Mouse (Mus musculus): ENCODE measurements around the gene Lgr6. TPM values are rescaled to one million over a fixed set of nuclear protein-coding genes. Genes with fewer than 3 reads are reported as not detected.
"Not testable (repeated sequence)": the region's sequence is repeated elsewhere in the genome, so short reads cannot be mapped to it uniquely, and the experiment has no call there.

Gene Lgr6
- total RNA-seq, 2 experiments from 2014 or later: 11.5 to 16.9 TPM

- DNase-seq: no peak
Observed at GRCm38 (mm10) chr1:135128986-135129385, 23.9 kb upstream of the Lgr6 start.

GRCm38 (mm10) chr1:135128011-135128441 lies 22.9 kb upstream of the Lgr6 start:
- DNase-seq: no peak

GRCm38 (mm10) chr1:135126443-135127027 lies 21.5 kb upstream of the Lgr6 start:
- DNase-seq: no peak

GRCm38 (mm10) chr1:135125990-135126389 lies 20.9 kb upstream of the Lgr6 start:
- DNase-seq: no peak

GRCm38 (mm10) chr1:135124573-135125363 lies 19.7 kb upstream of the Lgr6 start:
- DNase-seq: no peak

GRCm38 (mm10) chr1:135112661-135113060 lies 7.6 kb upstream of the Lgr6 start:
- DNase-seq: peak in 1 of 2 experiments; percentile 47

- DNase-seq: not testable (repeated sequence)
Observed at GRCm38 (mm10) chr1:135111271-135111670, 6.2 kb upstream of the Lgr6 start.

- DNase-seq: peak; percentile 58 to 89
Observed at GRCm38 (mm10) chr1:135110075-135110474, 5.0 kb upstream of the Lgr6 start.

GRCm38 (mm10) chr1:135108611-135109010 lies 3.5 kb upstream of the Lgr6 start:
- DNase-seq: peak in 1 of 2 experiments; percentile 58

- peak; percentile 61 to 83 for DNase-seq
Observed at GRCm38 (mm10) chr1:135105951-135106350, 875 bp upstream of the Lgr6 start.

GRCm38 (mm10) chr1:135100400-135100799 lies 4.7 kb downstream of the Lgr6 start:
- no peak for DNase-seq

GRCm38 (mm10) chr1:135098441-135098840 lies 6.6 kb downstream of the Lgr6 start:
- peak; percentile 76 to 85 for DNase-seq

GRCm38 (mm10) chr1:135097441-135097840 lies 7.6 kb downstream of the Lgr6 start:
- DNase-seq: no peak

GRCm38 (mm10) chr1:135096312-135096711 lies 8.8 kb downstream of the Lgr6 start:
- DNase-seq: no peak

GRCm38 (mm10) chr1:135095189-135095588 lies 9.9 kb downstream of the Lgr6 start:
- peak; percentile 59 to 61 for DNase-seq

GRCm38 (mm10) chr1:135094723-135095122 lies 10.4 kb downstream of the Lgr6 start:
- no peak for DNase-seq

GRCm38 (mm10) chr1:135090914-135091313 lies 14.2 kb downstream of the Lgr6 start:
- no peak for DNase-seq

- no peak for DNase-seq
Observed at GRCm38 (mm10) chr1:135089626-135090025, 15.4 kb downstream of the Lgr6 start.

- no peak for DNase-seq
Observed at GRCm38 (mm10) chr1:135087414-135087813, 17.7 kb downstream of the Lgr6 start.

- DNase-seq: no peak
Observed at GRCm38 (mm10) chr1:135086015-135086414, 19.1 kb downstream of the Lgr6 start.

- no peak for DNase-seq
Observed at GRCm38 (mm10) chr1:135085296-135085871, 19.7 kb downstream of the Lgr6 start.

- DNase-seq: peak; percentile 57 to 76
Observed at GRCm38 (mm10) chr1:135083465-135083864, 21.6 kb downstream of the Lgr6 start.

GRCm38 (mm10) chr1:135082267-135082666 lies 22.8 kb downstream of the Lgr6 start:
- DNase-seq: no peak

Data from heart, adult 18-20 months (tissue).